Mouse (Mus musculus) left cerebral cortex, postnatal 4 days (tissue): ENCODE measurements at regions not wholly inside any gene's neighbourhood (a gene's known extent, or its start where the extent isn't known, plus 50 kb on each side); places are given as distances from the start of the nearest gene placed in this dataset.

Experiments
- DNase-seq: peaks from one replicate; pipeline ENCODE4 v3.0.0-alpha.2; 2022
- intact Hi-C: fragments of 180-260 bp; cut with DNase I; formaldehyde crosslinking; loops from one replicate; pipeline ENCODE4 v1.15.1; 2025

- DNase-seq, result no peak
- intact Hi-C loops, result no loop called here
These were observed 55.3 kb upstream of the Spaca1 start for GRCm38 (mm10) chr4:34105251-34105650.

- intact Hi-C loops, result no loop called here
- no peak for DNase-seq
These were observed 64.3 kb upstream of the Spaca1 start for GRCm38 (mm10) chr4:34114323-34114722.

- DNase-seq, result no peak
- intact Hi-C loops, result no loop called here
These were observed 67.1 kb upstream of the Spaca1 start for GRCm38 (mm10) chr4:34117086-34117485.

- DNase-seq, result no peak
- intact Hi-C loops, result no loop called here
These were observed 73.0 kb upstream of the Spaca1 start for GRCm38 (mm10) chr4:34122959-34123520.

GRCm38 (mm10) chr4:34128224-34128623 is 78.2 kb upstream of the Spaca1 start:
- intact Hi-C loops, result no loop called here
- no peak for DNase-seq

- DNase-seq, result peak; percentile 39
- intact Hi-C loops, result no loop called here
These were observed 96.3 kb upstream of the Spaca1 start for GRCm38 (mm10) chr4:34146133-34146867.

GRCm38 (mm10) chr4:34148956-34149739 is 99.2 kb upstream of the Spaca1 start:
- DNase-seq, result peak; percentile 40
- intact Hi-C loops, result no loop called here

- intact Hi-C loops, result no loop called here
- no peak for DNase-seq
These were observed 101.8 kb upstream of the Spaca1 start for GRCm38 (mm10) chr4:34151605-34152347.

- no peak for DNase-seq
- intact Hi-C loops, result no loop called here
These were observed 105.5 kb upstream of the Spaca1 start for GRCm38 (mm10) chr4:34155501-34155900.

GRCm38 (mm10) chr4:34157818-34158511 is 108.0 kb upstream of the Spaca1 start:
- DNase-seq, result no peak
- intact Hi-C loops, result no loop called here

- intact Hi-C loops, result no loop called here
- no peak for DNase-seq
These were observed 121.4 kb upstream of the Spaca1 start for GRCm38 (mm10) chr4:34171265-34171862.

- no peak for DNase-seq
- intact Hi-C loops, result no loop called here
These were observed 122.0 kb upstream of the Spaca1 start for GRCm38 (mm10) chr4:34172000-34172399.

GRCm38 (mm10) chr4:34177421-34177820 is 127.4 kb upstream of the Spaca1 start:
- DNase-seq, result no peak
- intact Hi-C loops, result no loop called here

GRCm38 (mm10) chr4:34186522-34186921 is 136.5 kb upstream of the Spaca1 start:
- DNase-seq, result no peak
- intact Hi-C loops, result no loop called here

GRCm38 (mm10) chr4:34203193-34203848 is 153.3 kb upstream of the Spaca1 start:
- no peak for DNase-seq
- intact Hi-C loops, result no loop called here

GRCm38 (mm10) chr4:34209179-34209896 is 159.3 kb upstream of the Spaca1 start:
- intact Hi-C loops, result no loop called here
- no peak for DNase-seq

- no peak for DNase-seq
These were observed 163.7 kb upstream of the Spaca1 start for GRCm38 (mm10) chr4:34213731-34214130.

GRCm38 (mm10) chr4:34214346-34214745 is 164.4 kb upstream of the Spaca1 start:
- intact Hi-C loops, result no loop called here
- no peak for DNase-seq

More at GRCm38 (mm10) chr4:34213731-34214130, 163.7 kb upstream of the Spaca1 start:
- intact Hi-C loops, result no loop called here

GRCm38 (mm10) chr4:34221915-34222314 is 171.9 kb upstream of the Spaca1 start:
- no peak for DNase-seq
- intact Hi-C loops, result loop anchor here (10.0 kb wide), 1 partner anchor 287 kb away; no protein-coding TSS in a partner anchor
